Mouse (Mus musculus) layer of hippocampus, adult 9-11 months (tissue): ENCODE results near the gene Klk1b22.
"Not testable (repeated sequence)": the region's sequence is repeated elsewhere in the genome, so short reads cannot be mapped to it uniquely, and the experiment has no call there.

Experiments used
- DNase-seq: peaks from one replicate; pipeline ENCODE4 v3.0.0; 2022

Gene Klk1b22

DNA sequence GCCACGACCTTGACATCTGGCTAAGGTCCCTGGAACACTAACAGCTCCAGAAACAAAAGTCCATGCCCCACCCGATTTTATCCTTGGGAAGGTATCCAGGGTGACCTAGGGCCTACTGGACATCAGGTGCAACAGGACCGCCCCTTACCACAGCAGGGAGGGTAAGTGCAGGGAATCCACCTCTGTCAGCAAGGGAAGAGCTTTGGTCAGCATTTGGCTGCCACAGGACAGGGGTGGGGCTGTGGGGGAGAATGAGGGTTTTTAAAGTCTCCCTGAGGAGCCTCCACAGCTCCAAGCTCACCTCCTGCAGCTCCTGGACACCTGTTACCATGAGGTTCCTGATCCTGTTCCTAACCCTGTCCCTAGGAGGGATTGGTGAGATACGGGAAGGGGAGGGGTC is at the start of gene Klk1b22:
TSS of gene Klk1b22 (plus strand) at position 301 of the 400 bp plus-strand sequence.
- no peak for DNase-seq

DNA sequence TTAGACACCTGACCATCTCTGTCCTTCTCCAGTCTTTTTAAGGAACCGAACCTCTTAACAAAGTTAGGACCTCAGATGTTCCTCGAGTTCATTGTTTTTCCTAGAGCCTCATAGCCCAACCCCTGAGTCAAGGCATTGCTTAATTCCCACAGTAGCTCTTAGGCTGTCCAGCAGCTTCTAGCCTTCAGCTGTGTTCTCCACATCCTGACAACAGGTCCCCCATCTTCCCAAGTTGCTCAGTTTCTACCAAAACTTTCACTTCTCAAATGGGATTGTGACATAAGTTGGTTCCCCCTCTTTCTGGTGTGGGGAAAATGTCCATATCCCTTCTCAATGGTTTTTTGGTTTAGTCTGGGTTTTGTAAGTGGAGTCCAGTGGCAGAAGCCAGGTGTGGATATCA is 40.4 kb upstream of the Klk1b22 start:
- DNase-seq, result no peak

DNA sequence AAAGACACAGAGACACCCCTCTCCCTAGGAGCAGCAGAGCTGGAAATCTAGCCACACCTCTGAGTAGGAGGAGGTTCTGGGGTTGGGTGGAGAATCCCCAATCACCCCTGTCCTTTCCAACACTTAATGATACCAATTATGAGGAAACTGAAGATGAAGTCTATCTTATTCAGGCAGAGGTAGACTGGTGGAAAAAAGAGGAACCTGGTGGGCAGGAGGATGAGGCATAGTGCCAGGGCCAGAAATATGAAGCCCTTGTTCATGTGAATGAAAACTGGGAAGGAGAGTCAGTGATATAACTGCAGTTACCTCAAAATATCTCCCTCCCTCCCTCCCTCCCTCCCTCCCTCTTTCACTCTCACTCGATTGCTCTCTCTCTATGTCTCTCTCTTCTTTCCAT is 34.8 kb upstream of the Klk1b22 start:
- no peak for DNase-seq

DNA sequence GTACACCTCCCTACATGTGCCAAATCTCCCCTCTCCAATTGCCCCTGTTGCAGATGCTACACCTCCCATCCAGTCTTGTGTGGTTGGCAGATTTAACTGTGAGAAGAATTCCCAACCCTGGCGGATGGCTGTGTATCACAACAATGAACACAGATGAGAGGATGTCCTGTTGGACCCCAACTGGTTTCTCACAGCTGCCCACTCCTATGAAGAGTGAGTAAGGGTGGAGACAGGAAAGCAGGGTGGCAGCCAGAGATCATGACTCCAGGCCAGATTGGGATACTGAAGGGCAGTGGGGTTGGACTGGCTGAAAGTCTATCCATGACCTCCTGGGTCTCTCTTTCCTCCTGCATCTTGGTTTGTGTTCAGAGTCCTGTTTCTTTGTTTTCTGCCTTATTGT is 16.4 kb upstream of the Klk1b22 start:
- no peak for DNase-seq

DNA sequence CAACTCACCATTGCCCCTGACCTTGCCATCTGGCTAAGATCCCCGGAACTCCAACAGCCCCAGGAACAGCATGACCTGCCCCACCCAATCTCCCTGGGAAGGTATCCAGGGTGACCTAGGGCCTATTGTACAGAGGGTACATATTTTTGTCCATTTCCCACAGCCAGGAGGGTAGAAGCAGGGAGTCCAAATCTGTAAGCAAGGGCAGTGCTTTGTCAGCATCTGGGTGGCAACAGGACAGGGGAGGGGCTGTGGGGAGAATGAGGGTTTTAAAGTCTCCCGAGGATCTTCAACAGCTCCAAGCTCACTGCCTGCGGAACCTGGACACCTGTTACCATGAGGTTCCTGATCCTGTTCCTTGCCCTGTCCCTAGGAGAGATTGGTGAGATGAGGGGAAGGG is 10.4 kb upstream of the Klk1b22 start, which contains the start of gene Klk1b21:
TSS of gene Klk1b21 (plus strand) at position 301 of the 400 bp plus-strand sequence.
- not testable (repeated sequence) for DNase-seq

DNA sequence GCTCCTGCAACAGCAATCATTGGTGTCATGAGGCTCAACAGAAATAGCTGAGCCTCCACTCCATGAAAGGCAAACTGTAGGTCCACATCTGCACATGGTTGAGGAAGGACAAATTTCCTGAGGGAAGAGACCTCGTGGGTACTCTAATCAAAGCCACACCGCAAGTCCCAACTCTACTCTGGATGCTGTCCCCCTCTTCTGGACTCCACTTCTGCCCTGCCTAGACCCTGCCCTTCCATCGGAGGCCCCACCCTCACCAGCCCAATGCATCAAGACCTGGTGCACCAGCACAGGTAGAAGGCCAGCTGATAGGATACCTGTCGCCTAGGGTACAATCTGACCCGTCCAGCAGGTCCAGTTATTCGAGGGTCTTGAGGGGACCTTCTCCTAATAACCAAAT is 11.0 kb downstream of the Klk1b22 start:
- DNase-seq, result no peak

DNA sequence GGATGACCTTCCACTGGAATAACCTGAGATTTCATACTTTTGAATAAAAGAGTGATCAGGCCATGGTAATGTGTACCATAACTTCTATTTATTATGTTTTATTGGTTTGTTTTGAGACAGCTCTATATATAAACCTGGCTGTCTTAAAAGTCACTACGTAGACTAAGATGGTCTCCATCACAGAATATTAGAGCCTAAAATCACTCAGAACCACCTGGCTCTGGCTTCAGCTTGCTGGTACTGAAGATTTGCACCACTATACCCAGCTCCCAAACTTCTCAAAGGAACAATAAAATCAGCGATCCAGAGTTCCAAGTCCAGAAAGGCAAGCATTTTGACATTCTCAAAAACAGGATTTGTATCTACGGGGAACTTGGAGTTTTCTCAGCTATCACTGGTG is 24.0 kb downstream of the Klk1b22 start, which contains the start of gene Klk1b16:
TSS of gene Klk1b16 (plus strand) at position 301 of the 400 bp plus-strand sequence.
- DNase-seq, result no peak
